Mouse (Mus musculus) heart, postnatal 10 days (tissue): ENCODE results near the gene Zfp597. TPM values are rescaled to one million over a fixed set of nuclear protein-coding genes. Genes with fewer than 3 reads are reported as not detected.

Experiments
- DNase-seq, 2 experiments: peaks; one replicate each; pipeline ENCODE4 v3.0.0; 2021
- intact Hi-C: fragments of 180-260 bp; cut with DNase I; formaldehyde crosslinking; loops from one replicate; pipeline ENCODE4 v1.15.1; 2025
- total RNA-seq, 2 experiments: library from RNA; stranded (reverse); gene quantifications; 2 replicates each; pipeline ENCODE4 v1.2.3; 2021

The Zfp597 gene
- total RNA-seq, result 10 to 100 TPM; 11.3 to 12.7 TPM

DNA sequence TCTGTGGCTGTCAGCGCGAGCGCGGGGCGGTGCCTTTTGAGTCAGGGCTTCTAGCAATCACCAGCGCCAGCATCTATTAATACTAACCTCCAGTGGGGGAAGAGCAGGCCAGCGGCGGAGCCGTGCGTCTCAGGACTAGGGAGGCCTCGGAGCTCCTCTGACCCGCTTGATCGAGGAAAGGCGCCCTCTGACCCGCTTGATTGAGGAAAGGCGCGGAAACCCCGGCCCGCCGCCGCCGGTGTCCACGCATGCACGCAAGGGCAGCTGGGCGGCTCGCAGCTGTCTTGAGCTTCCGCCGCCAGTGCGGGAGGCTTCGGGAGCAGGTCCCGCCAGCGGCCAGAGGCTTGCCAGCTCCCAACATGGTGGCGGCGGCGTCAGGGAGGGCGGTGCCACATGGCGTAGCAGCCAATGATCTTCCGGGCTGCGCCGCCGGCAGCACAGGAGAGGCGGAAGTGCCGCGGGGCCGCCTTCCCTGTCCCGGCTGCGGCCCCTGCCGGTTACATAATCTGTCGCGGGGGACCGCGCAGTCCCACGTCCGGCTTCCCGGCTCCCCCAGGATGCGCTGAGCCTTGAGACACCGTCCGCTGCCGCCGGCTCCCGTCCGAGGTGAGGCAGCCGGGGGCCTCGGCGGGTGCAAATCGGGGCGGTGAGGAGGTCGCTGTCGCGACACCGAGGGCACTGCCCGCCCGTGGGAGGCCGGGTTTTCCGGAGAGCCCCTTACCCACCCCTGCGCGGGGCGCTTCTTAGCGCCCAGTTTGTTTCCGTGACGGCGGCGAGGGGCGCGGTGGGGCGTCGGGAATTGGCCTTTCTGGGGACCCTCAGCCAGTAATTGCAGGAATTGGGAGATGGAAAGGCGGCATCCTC, at the start of gene Zfp597, which contains the start of gene Gm20695:
TSS of gene Zfp597 (minus strand) at position 361 of the 864 bp plus-strand sequence.
TSS of gene Gm20695 (plus strand) at position 448 of the 864 bp plus-strand sequence.
- intact Hi-C loops, result loop anchor here (2.0 to 5.0 kb wide), 2 partner anchors 24 to 37 kb away; partner anchors contain the start of genes 1700037C18Rik, Cluap1 and Zfp174
- DNase-seq, result peak; percentile 96 to 97

DNA sequence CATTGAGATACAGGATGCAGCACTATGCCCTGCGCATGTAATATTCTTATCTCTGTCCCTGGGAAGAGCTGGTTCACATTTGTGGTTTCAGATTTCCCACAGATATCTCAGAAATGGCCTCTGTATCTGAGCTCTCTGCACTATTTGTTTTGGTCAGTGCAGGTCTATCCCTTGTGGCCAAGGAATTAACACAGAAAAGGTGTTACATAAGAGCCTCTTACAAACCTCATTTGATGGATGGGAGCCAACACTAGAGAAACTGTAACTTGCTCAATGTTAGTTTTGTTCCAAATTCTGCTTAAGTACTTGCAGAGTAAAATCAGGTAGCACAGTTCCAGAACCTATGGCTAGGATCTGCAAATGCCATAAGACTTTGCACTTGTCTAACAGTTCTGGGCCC, 49.7 kb upstream of the Zfp597 start:
- intact Hi-C loops, result no loop called here
- no peak for DNase-seq

DNA sequence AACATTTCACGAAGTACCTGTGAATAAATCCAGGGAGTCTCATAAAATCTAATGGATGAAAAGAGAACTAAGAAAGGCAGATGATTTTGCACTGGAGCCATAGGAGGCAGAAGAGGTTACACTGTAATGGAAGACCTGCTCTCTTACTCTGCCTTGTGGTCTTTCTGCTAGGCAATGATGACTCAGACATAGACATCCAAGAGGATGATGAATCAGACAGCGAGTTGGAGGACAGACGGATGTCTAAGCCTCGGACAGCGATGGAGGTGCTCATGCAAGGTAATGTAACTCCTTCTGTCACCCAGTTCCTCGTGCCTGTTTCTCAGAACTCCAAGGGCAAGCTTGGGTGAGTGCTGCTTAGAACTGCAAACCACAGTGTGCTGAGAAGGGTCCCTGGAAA, 49.2 kb upstream of the Zfp597 start:
- DNase-seq, result no peak
- intact Hi-C loops, result no loop called here

DNA sequence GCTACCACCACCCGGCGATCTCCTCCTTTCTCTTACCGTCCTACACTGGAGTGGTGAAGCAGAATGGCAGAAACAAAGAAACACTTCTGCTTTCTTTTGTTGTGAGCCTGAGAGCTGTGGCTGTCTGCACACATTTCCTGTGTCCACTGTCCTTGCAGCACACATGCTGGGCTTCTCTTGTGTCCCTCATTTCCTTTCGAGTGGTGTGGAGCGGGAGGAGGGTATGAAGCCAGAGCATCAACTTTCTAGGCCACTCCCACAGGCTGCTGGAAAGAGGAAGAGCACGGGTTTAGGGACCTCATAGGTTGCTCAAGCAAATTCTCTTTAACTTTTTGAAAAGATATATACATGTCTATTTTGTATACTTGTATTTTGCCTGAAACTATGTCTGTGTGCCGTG, 44.8 kb upstream of the Zfp597 start:
- peak; percentile 10 to 14 for DNase-seq
- intact Hi-C loops, result no loop called here

DNA sequence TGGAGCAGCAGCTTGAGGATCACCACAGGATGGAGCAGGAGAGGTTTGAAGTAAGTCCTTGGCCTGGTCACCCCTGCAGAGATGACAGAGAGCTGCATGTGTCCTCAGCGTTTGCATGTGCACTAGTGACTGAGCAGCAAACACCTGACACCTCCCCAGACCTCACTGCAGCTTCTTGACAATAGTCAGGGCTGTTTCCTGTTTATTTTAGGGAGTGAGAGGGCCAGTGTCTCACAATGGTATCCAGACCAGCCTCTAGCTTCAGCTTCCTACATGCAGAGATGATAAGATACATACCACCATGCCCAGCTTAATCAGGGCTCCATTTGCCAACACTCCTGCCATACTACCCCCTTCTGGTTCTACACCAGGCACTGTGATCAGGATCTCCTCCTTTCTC, 44.2 kb upstream of the Zfp597 start:
- intact Hi-C loops, result no loop called here
- no peak for DNase-seq

DNA sequence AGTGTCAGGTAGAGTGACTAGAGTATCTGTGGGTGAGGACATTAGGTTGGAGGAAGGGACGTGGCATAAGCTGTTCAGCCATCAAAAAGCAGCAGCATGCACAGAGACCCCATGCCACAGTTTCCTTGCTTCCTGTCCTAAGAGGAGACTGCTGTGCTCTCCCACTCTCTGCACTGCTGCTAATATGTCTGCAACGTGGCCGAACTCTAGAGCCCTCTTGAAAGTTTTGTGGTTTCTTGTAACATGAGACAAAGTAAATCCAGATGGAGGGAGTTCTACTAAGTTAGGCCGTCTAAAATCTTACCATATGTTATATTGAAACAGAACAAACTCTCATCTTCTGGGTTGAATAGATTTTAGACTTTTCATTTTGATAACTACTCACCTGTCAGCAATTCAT, 39.6 kb upstream of the Zfp597 start:
- DNase-seq, result no peak
- intact Hi-C loops, result no loop called here

DNA sequence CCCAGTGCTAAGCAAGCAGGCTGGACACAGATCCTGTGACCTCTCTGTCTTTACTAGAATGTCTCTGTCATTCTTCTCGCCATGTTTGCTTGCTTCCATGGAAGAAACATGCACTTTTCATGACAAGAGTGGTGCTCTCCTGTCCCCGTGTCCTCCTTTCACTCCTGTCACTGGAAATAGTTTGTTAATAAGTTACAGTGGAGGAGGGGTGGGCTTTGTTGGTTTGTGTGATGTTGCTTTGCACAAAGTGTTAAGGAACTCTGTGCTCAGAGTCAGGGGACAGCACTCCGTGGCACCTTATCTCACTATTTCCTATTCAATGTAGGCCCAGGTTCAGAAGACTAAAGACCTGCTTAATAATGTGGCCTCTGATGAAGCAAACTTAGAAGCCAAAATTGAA, 39.2 kb upstream of the Zfp597 start:
- intact Hi-C loops, result no loop called here
- no peak for DNase-seq

DNA sequence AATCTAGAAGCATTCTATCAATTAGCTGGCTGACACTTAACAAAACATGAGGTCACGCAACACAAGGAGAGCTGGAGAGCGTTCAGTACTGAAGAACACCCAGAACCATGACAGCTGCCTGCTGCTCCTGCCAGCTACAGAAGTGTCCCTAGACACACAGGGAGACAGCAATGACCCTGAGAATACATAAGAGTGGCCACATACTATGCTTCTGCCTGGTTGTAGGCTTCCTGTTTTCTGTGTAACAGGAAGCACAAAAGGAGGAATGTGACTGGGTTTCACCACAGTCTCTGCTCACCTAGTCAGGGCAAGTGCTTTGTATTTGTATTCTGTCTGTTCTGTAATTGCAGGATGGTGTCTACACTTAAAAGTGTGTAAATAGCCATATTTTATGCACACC, 36.4 kb upstream of the Zfp597 start:
- intact Hi-C loops, result no loop called here
- DNase-seq, result no peak

DNA sequence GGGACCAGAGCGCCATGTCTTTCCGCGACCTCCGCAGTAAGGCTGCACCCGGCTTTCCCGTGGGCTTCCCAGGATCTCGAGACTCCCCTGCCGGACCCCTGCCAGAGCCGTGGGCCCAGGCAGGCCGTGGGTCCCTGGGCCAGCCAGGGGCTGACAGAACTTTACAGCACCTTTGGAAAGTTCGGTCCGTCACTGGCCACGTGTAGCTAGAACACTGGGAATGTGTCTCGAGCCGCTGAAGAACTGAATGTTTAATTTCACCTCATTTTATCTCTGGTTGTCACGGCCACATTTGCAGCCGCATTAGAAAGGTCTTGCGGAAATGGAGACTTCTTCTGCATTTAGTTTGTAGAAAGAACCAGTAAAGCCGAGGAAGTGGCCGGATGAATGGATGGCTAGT, 24.8 kb upstream of the Zfp597 start:
- intact Hi-C loops, result loop anchor here (2.0 to 5.0 kb wide), 5 partner anchors 24 to 164 kb away; partner anchors contain the start of genes Gm20695, Slx4, Zfp174 and Zfp263
- DNase-seq, result no peak

DNA sequence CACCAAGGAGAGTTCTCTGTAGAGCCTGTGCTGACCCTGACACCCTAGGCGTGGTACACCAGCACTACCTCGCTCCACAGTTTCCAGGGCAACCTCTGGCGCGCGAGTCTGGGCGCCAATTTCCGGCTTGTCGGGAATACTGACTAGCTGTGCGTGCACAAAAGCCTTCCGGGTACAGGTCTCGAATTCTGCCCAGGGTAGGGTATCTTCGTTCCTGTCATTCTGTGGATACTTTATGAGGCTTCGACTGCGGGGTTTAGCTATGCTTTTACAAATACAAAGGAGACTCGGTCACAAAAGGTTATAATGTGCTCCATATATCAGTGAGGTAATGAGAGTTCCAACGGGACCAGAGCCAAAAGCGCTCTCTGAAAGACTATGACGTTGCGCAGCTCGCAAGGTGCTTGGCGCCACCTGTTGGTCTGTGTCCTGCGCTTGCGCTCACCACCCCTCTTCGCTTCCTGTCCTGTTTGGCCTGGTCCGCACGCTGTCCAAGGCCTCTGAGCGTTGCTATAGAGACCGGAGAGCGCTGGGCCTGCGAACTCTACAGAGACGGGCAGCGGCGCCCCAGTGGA, 24.3 kb upstream of the Zfp597 start, which contains the start of the genes 1700037C18Rik and Cluap1:
TSS of gene 1700037C18Rik (minus strand) at position 153 of the 575 bp plus-strand sequence.
TSS of gene Cluap1 (plus strand) at position 265 of the 575 bp plus-strand sequence.
- DNase-seq, result peak; percentile 95 to 96
- intact Hi-C loops, result loop anchor here (2.0 to 5.0 kb wide), 5 partner anchors 24 to 164 kb away; partner anchors contain the start of genes Gm20695, Slx4, Zfp174 and Zfp263

DNA sequence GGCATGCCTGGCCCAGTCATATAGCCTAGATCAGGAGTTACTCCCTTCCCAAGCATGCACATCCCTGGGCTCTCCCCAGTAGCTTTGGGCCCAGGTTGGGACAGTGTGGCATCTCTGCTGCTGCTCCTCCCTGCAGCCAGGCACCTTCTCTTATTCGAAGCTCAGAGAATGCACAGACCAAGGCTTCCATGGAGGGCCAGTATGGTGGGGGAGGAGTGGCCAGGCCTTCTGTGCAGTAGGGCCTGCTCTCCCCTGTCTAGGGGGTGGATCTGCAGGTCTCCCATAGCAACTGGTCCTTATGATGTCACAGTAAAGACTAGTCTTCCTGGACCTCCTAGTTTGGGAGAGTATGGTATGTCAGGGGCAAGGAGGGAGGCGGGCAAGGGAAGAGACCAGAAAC, 23.1 kb upstream of the Zfp597 start:
- no peak for DNase-seq
- intact Hi-C loops, result loop anchor here (5.0 kb wide), 1 partner anchor 95 kb away; the partner anchor contains the start of gene Slx4

DNA sequence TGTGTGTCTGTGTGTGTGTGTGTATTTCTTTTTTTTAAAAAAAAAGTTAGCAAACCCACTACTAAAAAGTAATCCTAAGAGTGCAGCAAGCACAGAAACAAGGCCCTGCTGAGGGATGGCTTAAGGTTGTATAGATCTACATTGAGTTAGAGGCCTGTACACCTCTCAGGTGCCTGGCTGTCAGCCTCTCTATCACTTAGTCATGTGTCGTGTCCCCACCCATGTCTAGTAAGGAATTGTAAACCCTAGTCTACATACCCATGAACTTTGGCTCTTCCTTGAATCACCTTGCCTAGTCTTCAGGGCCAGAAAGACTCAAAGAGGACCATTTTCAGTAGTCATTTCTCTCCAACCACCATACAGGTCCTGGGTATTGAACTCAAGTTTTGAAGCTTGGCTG, 12.2 kb upstream of the Zfp597 start:
- DNase-seq, result no peak
- intact Hi-C loops, result no loop called here

DNA sequence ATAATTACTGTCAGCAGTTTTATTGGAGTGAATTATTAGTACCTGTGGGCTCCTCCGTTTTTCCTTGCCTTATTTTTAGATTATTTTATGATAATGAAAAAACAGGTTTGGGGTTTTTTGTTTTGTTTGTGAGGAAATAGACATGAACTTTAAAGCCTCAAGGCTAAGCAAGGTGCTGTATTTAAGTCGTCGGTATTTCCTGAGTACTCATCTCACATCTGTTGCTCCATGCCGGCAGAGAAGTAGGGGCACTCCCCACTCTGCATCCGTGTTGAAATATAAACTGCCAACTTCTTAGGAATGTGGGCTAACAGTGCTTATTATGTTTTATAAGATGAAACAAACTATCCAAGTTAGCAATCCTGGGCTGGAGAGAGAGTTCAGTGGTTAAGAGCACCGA, 11.7 kb upstream of the Zfp597 start:
- intact Hi-C loops, result no loop called here

DNA sequence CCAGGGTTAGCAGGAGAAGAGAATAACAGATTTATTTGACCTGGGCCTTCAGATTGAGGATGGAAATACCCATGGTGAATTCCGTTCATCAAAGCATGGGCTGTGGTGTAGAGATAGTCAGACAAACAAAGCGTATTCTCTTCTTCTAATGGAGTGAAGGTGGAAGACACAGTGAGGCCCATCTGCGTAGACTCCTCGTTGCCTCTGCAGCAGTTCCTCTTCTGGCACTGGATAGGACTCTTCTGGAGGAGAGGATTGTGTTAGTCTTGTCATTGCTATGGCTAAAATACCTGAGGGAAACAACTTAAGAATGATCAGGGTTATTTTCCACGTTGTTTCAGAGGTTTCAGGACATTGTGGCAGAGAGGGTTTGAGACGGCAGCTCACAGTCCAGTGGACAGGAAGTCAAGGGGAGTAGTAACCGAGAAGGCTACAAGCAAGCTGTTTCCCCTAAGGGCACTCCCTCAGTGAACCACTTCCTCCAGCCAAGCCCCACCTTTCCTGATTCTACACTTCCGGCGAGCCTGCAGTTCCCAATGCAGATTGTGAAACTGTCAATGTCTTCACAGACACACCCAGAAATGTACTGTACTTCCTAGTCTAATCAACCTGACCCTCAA, 10.9 kb upstream of the Zfp597 start:
- intact Hi-C loops, result no loop called here
- peak; percentile 59 to 64 for DNase-seq

More for the DNA sequence above, 11.7 kb upstream of the Zfp597 start:
- DNase-seq, result no peak

DNA sequence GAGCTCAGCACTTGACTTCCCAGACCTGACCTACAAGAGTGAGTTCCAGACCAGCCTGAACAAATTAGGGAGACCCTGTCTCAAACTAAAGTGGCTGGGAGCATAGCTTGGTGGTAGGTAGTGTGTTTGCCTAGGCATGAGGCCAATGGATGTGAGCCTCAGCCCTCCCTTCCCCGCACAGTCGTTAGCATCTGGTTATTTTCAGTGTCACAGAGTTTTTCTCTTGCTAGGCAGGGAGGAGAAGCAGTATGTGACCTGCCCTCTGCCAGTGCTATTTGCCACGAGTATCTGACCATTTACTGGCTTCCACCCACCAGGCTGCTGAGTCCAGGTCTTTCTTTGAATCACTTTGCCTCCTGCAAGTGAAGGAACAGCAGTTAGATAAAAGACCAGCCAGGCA, 9.4 kb upstream of the Zfp597 start:
- peak; percentile 21 to 24 for DNase-seq

DNA sequence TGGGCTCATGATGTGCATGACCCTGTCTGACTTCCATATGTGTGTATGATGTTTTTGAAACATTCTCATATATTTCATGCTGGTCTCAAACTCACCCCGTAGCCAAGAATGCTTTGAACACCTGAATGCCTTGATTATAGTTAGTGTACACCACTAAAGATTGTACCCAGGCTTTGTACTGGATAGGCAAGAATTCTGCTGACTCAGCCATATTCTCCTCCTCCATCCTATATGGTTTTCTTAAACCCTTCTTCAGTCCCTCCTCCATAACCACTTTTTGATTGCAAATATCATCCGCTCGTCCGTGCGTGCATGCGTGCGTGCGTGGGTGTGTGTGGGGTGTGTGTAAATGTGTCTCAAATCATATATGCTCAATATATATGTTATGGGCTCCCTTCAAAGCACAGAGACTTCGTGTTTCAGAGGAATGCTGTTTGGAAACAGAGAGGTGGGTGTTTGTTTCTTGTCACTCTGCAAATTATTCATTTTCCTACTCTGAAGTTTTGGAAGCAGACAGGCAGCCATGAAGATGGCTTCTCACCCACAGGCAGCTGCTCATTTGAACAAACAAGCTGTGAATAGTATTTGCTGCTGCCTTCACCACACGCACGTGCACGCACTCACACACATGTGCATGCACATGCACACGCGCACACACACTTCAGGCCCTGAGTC, 7.4 kb upstream of the Zfp597 start:
- no peak for DNase-seq
- intact Hi-C loops, result no loop called here

More for the DNA sequence above, 9.4 kb upstream of the Zfp597 start:
- intact Hi-C loops, result no loop called here

DNA sequence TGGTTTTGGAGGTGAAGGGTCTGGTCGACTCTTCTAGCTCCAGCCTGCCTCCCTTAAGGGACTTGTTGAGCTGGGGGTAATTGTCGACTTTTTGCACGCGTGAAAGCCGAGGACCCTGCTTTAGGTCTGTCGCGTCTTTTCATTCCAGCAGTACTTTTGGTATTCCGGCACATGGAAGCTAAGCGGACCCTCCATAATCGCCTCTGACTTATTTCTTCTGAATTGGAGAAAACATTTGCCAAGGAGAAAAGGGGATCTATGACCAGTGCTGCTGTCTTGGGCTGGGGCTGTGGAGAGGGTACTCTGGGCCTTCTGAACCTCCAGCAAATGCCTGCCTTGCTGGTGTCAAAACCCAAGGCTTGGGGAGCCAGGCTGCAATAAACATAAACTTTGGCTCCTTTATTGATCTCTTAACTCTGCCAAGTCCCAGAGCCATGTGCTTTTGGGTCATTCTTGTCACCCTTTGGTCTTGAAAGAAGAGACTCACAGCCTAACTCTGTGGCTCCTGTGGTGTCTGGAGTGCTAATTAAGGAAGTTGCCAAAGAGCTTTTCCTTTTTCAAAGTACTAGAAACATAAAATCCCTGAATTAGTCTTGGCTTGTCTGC, 807 bp upstream of the Zfp597 start:
- no peak for DNase-seq
- intact Hi-C loops, result loop anchor here (2.0 kb wide), 1 partner anchor 24 kb away; the partner anchor contains the start of genes 1700037C18Rik and Cluap1

DNA sequence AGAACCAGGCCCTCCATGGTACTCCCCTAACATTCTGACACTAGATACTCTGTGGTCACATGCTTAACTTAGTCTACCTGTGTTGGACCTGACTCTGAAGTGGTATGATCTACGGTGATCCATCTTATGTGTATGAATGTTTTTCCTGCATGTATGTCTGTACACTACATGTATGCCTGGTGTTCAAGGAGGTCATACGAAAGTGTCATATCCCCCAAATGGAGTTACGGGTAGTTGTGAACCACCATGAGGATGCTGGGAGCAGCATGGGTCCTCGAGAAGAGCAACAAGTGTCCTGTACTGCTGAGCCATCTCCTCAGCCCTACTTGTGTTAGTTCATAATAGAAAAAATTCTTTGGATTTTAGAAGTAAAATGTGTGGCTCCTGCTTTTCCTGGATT, 8.0 kb downstream of the Zfp597 start:
- DNase-seq, result no peak
- intact Hi-C loops, result no loop called here

DNA sequence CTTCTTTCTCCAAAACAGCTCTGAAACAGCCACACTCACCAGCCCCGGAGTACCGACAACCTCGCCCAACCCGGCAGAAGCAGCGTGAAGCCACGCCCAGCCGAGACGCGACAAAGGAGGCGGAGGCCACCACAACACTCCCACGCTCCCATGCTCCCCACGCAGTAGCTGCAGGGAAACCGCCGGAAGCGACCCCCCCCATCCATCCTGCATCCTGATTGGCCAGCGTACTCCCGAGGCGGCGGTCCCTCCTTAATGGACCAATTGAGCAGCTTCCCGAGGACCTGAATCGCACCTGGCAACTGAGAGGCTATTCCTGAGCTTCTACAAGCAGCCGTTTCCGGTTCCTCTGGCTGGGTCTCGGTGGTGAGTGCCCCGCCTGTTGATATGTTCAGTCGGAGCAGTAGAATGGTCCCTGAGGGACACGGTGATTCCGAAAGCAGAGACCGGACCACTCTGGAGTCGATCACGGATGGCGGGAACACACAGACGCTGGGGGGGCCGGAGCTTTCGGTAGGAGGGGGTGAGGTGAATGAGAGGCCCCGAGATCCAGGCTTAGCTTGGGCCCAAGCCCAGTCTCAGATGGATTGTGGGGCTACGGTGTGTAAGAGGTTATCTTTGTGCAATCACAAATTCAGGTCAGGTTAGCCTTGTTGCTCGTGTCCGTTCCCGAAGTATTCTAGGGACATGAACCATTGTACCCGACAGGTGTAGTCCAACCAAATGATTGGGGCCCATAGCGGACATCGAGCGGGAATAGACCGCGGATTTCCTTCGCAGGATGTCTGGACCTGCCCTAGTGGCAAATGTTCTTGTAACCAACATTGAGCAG, 11.9 kb downstream of the Zfp597 start, which contains the start of gene Naa60:
TSS of gene Naa60 (plus strand) at position 160 of the 832 bp plus-strand sequence.
- intact Hi-C loops, result loop anchor here (1.0 kb wide), 1 partner anchor 10 kb away; no protein-coding TSS in a partner anchor

More for the DNA sequence above, 11.9 kb downstream of the Zfp597 start, which contains the start of gene Naa60:
- peak; percentile 92 for DNase-seq
